Mouse (Mus musculus): Measurements from ENCODE around the gene Sass6.

The Sass6 gene

GRCm38 (mm10) chr3:116631459-116631858 lies 36.7 kb downstream of the Sass6 start:
- 42% methylated on average over 1 of the region's 1 CpGs for WGBS

GRCm38 (mm10) chr3:116632971-116633370 lies 38.2 kb downstream of the Sass6 start:
- 83% methylated on average over 3 of the region's 3 CpGs for WGBS

- WGBS: 71% methylated on average over 3 of the region's 3 CpGs
Observed at GRCm38 (mm10) chr3:116634091-116634490, 39.3 kb downstream of the Sass6 start.

- 96% methylated on average over 8 of the region's 8 CpGs for WGBS
Observed at GRCm38 (mm10) chr3:116634853-116635252, 40.1 kb downstream of the Sass6 start.

- WGBS: 50% methylated on average over 5 of the region's 5 CpGs
Observed at GRCm38 (mm10) chr3:116635799-116636198, 41.0 kb downstream of the Sass6 start.

- 79% methylated on average over 9 of the region's 9 CpGs for WGBS
Observed at GRCm38 (mm10) chr3:116637693-116638476, 43.1 kb downstream of the Sass6 start.

- WGBS: 85% methylated on average over 7 of the region's 7 CpGs
Observed at GRCm38 (mm10) chr3:116638572-116638971, 43.8 kb downstream of the Sass6 start.

- 91% methylated on average over 1 of the region's 1 CpGs for WGBS
Observed at GRCm38 (mm10) chr3:116640024-116640423, 45.2 kb downstream of the Sass6 start.

- 87% methylated on average over 6 of the region's 6 CpGs for WGBS
Observed at GRCm38 (mm10) chr3:116641811-116642371, 47.1 kb downstream of the Sass6 start.

GRCm38 (mm10) chr3:116642373-116642772 lies 47.6 kb downstream of the Sass6 start:
- WGBS: 92% methylated on average over 2 of the region's 2 CpGs

- 91% methylated on average over 1 of the region's 1 CpGs for WGBS
Observed at GRCm38 (mm10) chr3:116646387-116646786, 51.6 kb downstream of the Sass6 start.

- WGBS: 86% methylated on average over 7 of the region's 7 CpGs
Observed at GRCm38 (mm10) chr3:116648805-116649204, 54.0 kb downstream of the Sass6 start.

GRCm38 (mm10) chr3:116650698-116651097 lies 55.9 kb downstream of the Sass6 start:
- WGBS: 68% methylated on average over 9 of the region's 9 CpGs

GRCm38 (mm10) chr3:116652033-116652446 lies 57.3 kb downstream of the Sass6 start:
- 25% methylated on average over 3 of the region's 3 CpGs for WGBS

- WGBS: 34% methylated on average over 5 of the region's 5 CpGs
Observed at GRCm38 (mm10) chr3:116653278-116653945, 58.6 kb downstream of the Sass6 start.

- 93% methylated on average over 11 of the region's 11 CpGs for WGBS
Observed at GRCm38 (mm10) chr3:116654051-116654450, 59.3 kb downstream of the Sass6 start.

- WGBS: 61% methylated on average over 7 of the region's 7 CpGs
Observed at GRCm38 (mm10) chr3:116656184-116656965, 61.6 kb downstream of the Sass6 start.

- WGBS: 51% methylated on average over 15 of the region's 15 CpGs
Observed at GRCm38 (mm10) chr3:116658928-116659565, 64.3 kb downstream of the Sass6 start.

- WGBS: 64% methylated on average over 13 of the region's 13 CpGs
Observed at GRCm38 (mm10) chr3:116659856-116660430, 65.2 kb downstream of the Sass6 start.

- WGBS: 3% methylated on average over 16 of the region's 16 CpGs
Observed at GRCm38 (mm10) chr3:116661288-116661869, 66.6 kb downstream of the Sass6 start.

Data from cerebral cortex, adult 2 months (tissue).